In genomic region chr6:108305171-108305779, GRCm38 (mm10) we compare ENCODE assay signal across 7 mouse cellular contexts.
DNase-seq lines count a peak whose midpoint lies in the region; ATAC-seq and TF ChIP-seq lines count a peak whose summit lies in the region.

No protein-coding gene starts in this region.

- DNase-seq in lung, embryonic 14.5 days, result peak; percentile 37
- DNase-seq in lung, adult 18-20 months, result no peak
- DNase-seq in embryo, embryonic 11 days, result peak; percentile 41
- DNase-seq in urinary bladder, postnatal 10 days (ENCODE audit: low spot score), result no peak
- DNase-seq in hindbrain, embryonic 11.5 days (ENCODE audit: low spot score), result no peak

- H3K9me3 ChIP-seq in lung, embryonic 14.5 days (ENCODE audit: low read depth, low read length), result no peaks in the 10 kb centered on the region
- H3K9me3 ChIP-seq in intestine, embryonic 15.5 days, result no peaks in the 10 kb centered on the region
- no peaks in the 10 kb centered on the region for H3K9me3 ChIP-seq in hindbrain, embryonic 11.5 days (ENCODE audit: control insufficient read depth, low read length)

- ATAC-seq in lung, embryonic 14.5 days (ENCODE audit: insufficient read depth), result peak; percentile 38
- ATAC-seq in intestine, embryonic 15.5 days, result 0 out of 2 replicates have a peak, but pooled peaks have one; percentile 24
- no peak for ATAC-seq in hindbrain, embryonic 11.5 days (ENCODE audit: low FRiP score)

- H3K4me1 ChIP-seq in lung, embryonic 14.5 days (ENCODE audit: insufficient read depth), result peaks cover 14% of the 10 kb centered on the region
- H3K4me1 ChIP-seq in intestine, embryonic 15.5 days (replicated peaks), result peaks cover 16% of the 10 kb centered on the region
- peaks cover 12% of the 10 kb centered on the region for H3K4me1 ChIP-seq in olfactory bulb, adult 2 months (ENCODE audit: control insufficient read depth, insufficient read depth, low read length)
- H3K4me1 ChIP-seq in hindbrain, embryonic 11.5 days (replicated peaks; ENCODE audit: control insufficient read depth, insufficient read depth, low read length), result no peaks in the 10 kb centered on the region; the same call in 1 of the 2 replicates

- H3K9ac ChIP-seq in lung, embryonic 14.5 days, result no peak overlapping the region
- H3K9ac ChIP-seq in intestine, embryonic 15.5 days, result no peak overlapping the region
- no peak overlapping the region for H3K9ac ChIP-seq in hindbrain, embryonic 11.5 days (ENCODE audit: low read depth, low read length)

- H3K4me3 ChIP-seq in lung, embryonic 14.5 days (ENCODE audit: low read depth, low read length), result no peak overlapping the region
- no peak overlapping the region for H3K4me3 ChIP-seq in intestine, embryonic 15.5 days (replicated peaks)
- no peak overlapping the region for H3K4me3 ChIP-seq in olfactory bulb, adult 2 months (ENCODE audit: insufficient read depth, low read depth, low read length)
- no peak overlapping the region for H3K4me3 ChIP-seq in hindbrain, embryonic 11.5 days (ENCODE audit: low read depth, low read length)

- 23% methylated on average over 12 of the region's 12 CpGs for WGBS in lung, embryonic 14.5 days
- 35% methylated on average over 12 of the region's 12 CpGs for WGBS in intestine, embryonic 15.5 days
- WGBS in olfactory bulb, adult 2 months, result 77% methylated on average over 12 of the region's 12 CpGs
- WGBS in hindbrain, embryonic 11.5 days, result 73% methylated on average over 12 of the region's 12 CpGs

- H3K27me3 ChIP-seq in lung, embryonic 14.5 days (ENCODE audit: insufficient read depth, low read length), result no peaks in the 10 kb centered on the region
- no peaks in the 10 kb centered on the region for H3K27me3 ChIP-seq in intestine, embryonic 15.5 days (replicated peaks)
- H3K27me3 ChIP-seq in hindbrain, embryonic 11.5 days (ENCODE audit: control insufficient read depth, insufficient read depth, low read length), result no peaks in the 10 kb centered on the region

- TF ChIP-seq CTCF in lung, embryonic 14.5 days (IDR thresholded peaks at IDR 0.05; ENCODE audit: low read depth), result no peak
- no peak for TF ChIP-seq CTCF in olfactory bulb, adult 2 months (IDR thresholded peaks at IDR 0.05; ENCODE audit: insufficient read depth, low read depth, low read length)

- peak overlapping the region; percentile 51; the same call in 1 of the 2 replicates for H3K27ac ChIP-seq in lung, embryonic 14.5 days (ENCODE audit: low read depth)
- H3K27ac ChIP-seq in intestine, embryonic 15.5 days, result peak overlapping the region; percentile 13
- H3K27ac ChIP-seq in olfactory bulb, adult 2 months (ENCODE audit: insufficient read depth, low read depth, low read length), result peak overlapping the region; percentile 56; the same call in 1 of the 2 replicates
- no peak overlapping the region for H3K27ac ChIP-seq in hindbrain, embryonic 11.5 days (ENCODE audit: low read depth, low read length)

- no peak for TF ChIP-seq POLR2A in olfactory bulb, adult 2 months (IDR thresholded peaks at IDR 0.05; ENCODE audit: insufficient read depth, low read depth, low read length)

- H3K4me2 ChIP-seq in lung, embryonic 14.5 days, result peak overlapping the region; percentile 41
- no peak overlapping the region for H3K4me2 ChIP-seq in intestine, embryonic 15.5 days (replicated peaks)
- H3K4me2 ChIP-seq in hindbrain, embryonic 11.5 days (replicated peaks; ENCODE audit: low read depth, low read length), result no peak overlapping the region

- no peaks in the 10 kb centered on the region for H3K36me3 ChIP-seq in lung, embryonic 14.5 days (ENCODE audit: insufficient read depth)
- H3K36me3 ChIP-seq in intestine, embryonic 15.5 days, result no peaks in the 10 kb centered on the region
- no peaks in the 10 kb centered on the region for H3K36me3 ChIP-seq in hindbrain, embryonic 11.5 days (ENCODE audit: control insufficient read depth, insufficient read depth, low read length)

Comparison
In these comparisons a context has a peak if more than half of its experiments do, and no peak if none do; other contexts are left out.
1. DNase-seq: peak in lung, embryonic 14.5 days (single experiment) and embryo, embryonic 11 days (single experiment); none in lung, adult 18-20 months (0 of 2), urinary bladder, postnatal 10 days (single experiment) and hindbrain, embryonic 11.5 days (single experiment).